Mouse (Mus musculus) heart, postnatal 0 days (tissue): ENCODE measurements around the gene Wdr18. TPM values are rescaled to one million over a fixed set of nuclear protein-coding genes. Genes with fewer than 3 reads are reported as not detected.

Experiments
- ATAC-seq: fragments of 200-750 bp; cut with Nextera tagmentation; 2 replicates; pipeline ENCODE4 v1.8.0; 2017; ENCODE audit warnings: low read depth, moderate number of reproducible peaks, moderate library complexity; ENCODE audit not compliant: insufficient read depth
- DNase-seq: peaks from one replicate; pipeline ENCODE4 v3.0.0-alpha.2; 2016; ENCODE audit warnings: low spot score
- H3K27ac ChIP-seq: fragments of 300-500 bp; sonication (generic); 2 replicates; pipeline ENCODE4 v1.5.1; 2014; ENCODE audit warnings: low read depth, mild to moderate bottlenecking
- H3K27me3 ChIP-seq: fragments of 300-500 bp; sonication (generic); 2 replicates; pipeline ENCODE4 v1.6.1; 2014; ENCODE audit warnings: low read length, mixed read lengths; ENCODE audit not compliant: control insufficient read depth, insufficient read depth
- H3K36me3 ChIP-seq: fragments of 300-500 bp; sonication (generic); replicated peaks from 2 replicates; pipeline ENCODE4 v1.6.1; 2014; ENCODE audit warnings: low read length, mixed read lengths; ENCODE audit not compliant: control insufficient read depth, insufficient read depth
- H3K4me1 ChIP-seq: fragments of 300-500 bp; sonication (generic); 2 replicates; pipeline ENCODE4 v1.6.1; 2014; ENCODE audit warnings: antibody characterized with exemption; ENCODE audit not compliant: control insufficient read depth, insufficient read depth
- H3K4me2 ChIP-seq: fragments of 300-500 bp; sonication (generic); 2 replicates; pipeline ENCODE4 v1.6.1; 2014; ENCODE audit warnings: low read depth, mild to moderate bottlenecking, low read length, moderate library complexity
- H3K4me3 ChIP-seq: fragments of 300-500 bp; sonication (generic); 2 replicates; pipeline ENCODE4 v1.5.1; 2014; ENCODE audit warnings: low read depth, low read length
- H3K9ac ChIP-seq: fragments of 300-500 bp; sonication (generic); replicated peaks from 2 replicates; pipeline ENCODE4 v1.6.1; 2014; ENCODE audit warnings: low read depth, low read length, mixed read lengths
- H3K9me3 ChIP-seq: fragments of 300-500 bp; sonication (generic); replicated peaks from 2 replicates; pipeline ENCODE4 v1.6.1; 2016; ENCODE audit warnings: low read length; ENCODE audit not compliant: control insufficient read depth
- CTCF ChIP-seq: IDR thresholded peaks from 2 replicates; pipeline ENCODE4 v1.5.1; 2016; ENCODE audit warnings: antibody characterized with exemption, control low read depth, low read depth
- EP300 ChIP-seq: IDR thresholded peaks from 2 replicates; pipeline ENCODE4 v1.6.1; 2016; ENCODE audit warnings: antibody characterized with exemption, low read depth
- WGBS: fragments of 180-500 bp; shearing (Covaris S2); extraction: QIAGEN DNeasy Blood & Tissue Kit; methylation state at CpG from one replicate; pipeline ENCODE4 v1.1.7; 2014; 5-methylcytosine and 5-hydroxymethylcytosine counted together
- polyA plus RNA-seq: library from polyadenylated mRNA; unstranded; fragments of >200 nt; fragmentation: Nextera tagmentation; extraction: Ambion mirVana; gene quantifications from 2 replicates; pipeline ENCODE4 v1.2.1, GENCODE M21; 2015
- total RNA-seq: library from RNA; depleted of rRNA; stranded (reverse); fragments of >200 nt; gene quantifications from 2 replicates; pipeline ENCODE4 v1.2.3, GENCODE M21; 2014; ENCODE audit warnings: low replicate concordance

The Wdr18 gene
- total and polyA plus RNA-seq, 2 experiments from 2014 or later, result 51.5 to 54.3 TPM

DNA sequence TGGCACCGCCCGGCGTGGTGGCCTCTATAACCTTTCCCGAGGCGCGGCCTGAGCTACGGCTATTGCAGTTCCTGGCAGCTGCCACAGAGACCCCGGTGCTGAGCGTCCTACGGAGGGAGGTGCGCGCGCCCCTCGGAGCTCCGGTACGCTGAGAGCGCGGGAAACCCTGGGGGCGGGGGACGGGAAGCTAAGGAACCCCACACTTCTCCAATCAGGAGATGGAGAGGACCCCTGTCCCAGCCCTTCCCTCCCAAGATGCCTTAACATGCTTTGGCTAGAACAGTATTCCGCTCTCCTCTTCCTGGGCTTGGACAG lies 11.2 kb downstream of the Wdr18 start:
- WGBS, result 3% methylated on average over 21 of the region's 21 CpGs
- Histone ChIP-seq H3K9me3 (no peaks in the 10 kb centered on the region), H3K27me3 (peaks cover 28% of the 10 kb centered on the region), H3K9ac (peak overlapping the region; percentile 30; the same call in 1 of the 2 replicates), H3K4me2 (peak overlapping the region; percentile 59), H3K27ac (no peak overlapping the region), H3K36me3 (peaks cover 37% of the 10 kb centered on the region), H3K4me1 (no peaks in the 10 kb centered on the region), H3K4me3 (peak overlapping the region; percentile 35)
- ATAC-seq (no peak), DNase-seq (no peak)
- no peak for TF ChIP-seq EP300
- no peak for TF ChIP-seq CTCF

- Histone ChIP-seq H3K9ac (no peak overlapping the region), H3K4me2 (no peak overlapping the region), H3K27ac (no peak overlapping the region), H3K27me3 (peaks cover 28% of the 10 kb centered on the region), H3K4me1 (no peaks in the 10 kb centered on the region), H3K9me3 (no peaks in the 10 kb centered on the region), H3K4me3 (no peak overlapping the region), H3K36me3 (peaks cover 37% of the 10 kb centered on the region)
- peak; percentile 16; the same call in 1 of the 2 replicates for ATAC-seq
- no peak for DNase-seq
- WGBS, result 32% methylated on average over 14 of the region's 14 CpGs
- TF ChIP-seq EP300 (no peak), CTCF (no peak)
These were observed 12.9 kb downstream of the Wdr18 start for GRCm38 (mm10) chr10:79972831-79973230.

DNA sequence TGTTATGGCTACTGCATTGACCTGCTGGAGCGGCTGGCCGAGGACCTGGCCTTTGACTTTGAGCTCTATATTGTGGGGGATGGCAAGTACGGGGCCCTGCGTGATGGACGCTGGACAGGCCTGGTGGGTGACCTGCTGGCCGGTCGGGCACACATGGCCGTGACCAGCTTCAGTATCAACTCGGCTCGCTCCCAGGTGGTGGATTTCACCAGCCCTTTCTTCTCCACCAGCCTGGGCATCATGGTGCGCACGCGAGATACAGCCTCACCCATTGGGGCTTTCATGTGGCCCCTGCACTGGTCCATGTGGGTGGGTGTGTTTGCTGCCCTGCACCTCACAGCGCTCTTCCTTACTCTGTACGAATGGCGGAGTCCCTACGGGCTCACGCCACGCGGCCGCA lies 14.1 kb downstream of the Wdr18 start:
- Histone ChIP-seq H3K4me3 (no peak overlapping the region), H3K9me3 (no peaks in the 10 kb centered on the region), H3K27ac (no peak overlapping the region), H3K9ac (no peak overlapping the region), H3K27me3 (peaks cover 28% of the 10 kb centered on the region), H3K4me1 (no peaks in the 10 kb centered on the region), H3K4me2 (no peak overlapping the region), H3K36me3 (peaks cover 46% of the 10 kb centered on the region)
- WGBS, result 90% methylated on average over 21 of the region's 21 CpGs
- TF ChIP-seq CTCF (no peak), EP300 (no peak)
- DNase-seq (no peak), ATAC-seq (no peak)

DNA sequence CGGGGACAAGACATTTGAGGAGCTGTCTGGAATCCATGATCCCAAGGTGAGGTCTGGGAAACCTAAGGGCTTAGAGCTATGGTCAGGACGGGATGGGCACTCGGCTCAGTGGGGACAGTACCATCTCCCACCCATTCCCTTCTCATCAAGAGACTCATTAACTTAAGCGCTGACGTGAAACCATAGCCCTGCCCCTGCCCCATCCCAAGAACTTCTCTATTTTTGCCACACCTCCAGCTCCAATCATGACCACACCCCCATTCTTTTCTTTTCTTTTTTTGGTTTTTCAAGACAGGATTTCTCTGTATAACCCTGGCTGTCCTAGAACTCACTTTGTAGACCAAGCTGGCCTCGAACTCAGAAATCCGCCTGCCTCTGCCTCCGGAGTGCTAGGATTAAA lies 14.7 kb downstream of the Wdr18 start:
- H3K9ac ChIP-seq, result no peak overlapping the region
- ATAC-seq, result no peak
- 87% methylated on average over 8 of the region's 8 CpGs for WGBS
- peaks cover 50% of the 10 kb centered on the region for H3K36me3 ChIP-seq
- DNase-seq, result no peak
- peaks cover 24% of the 10 kb centered on the region for H3K27me3 ChIP-seq
- no peak overlapping the region for H3K4me3 ChIP-seq
- H3K9me3 ChIP-seq, result no peaks in the 10 kb centered on the region
- no peaks in the 10 kb centered on the region for H3K4me1 ChIP-seq
- no peak overlapping the region for H3K27ac ChIP-seq
- TF ChIP-seq EP300 (no peak), CTCF (no peak)
- H3K4me2 ChIP-seq, result no peak overlapping the region

GRCm38 (mm10) chr10:79976071-79976721 lies 16.2 kb downstream of the Wdr18 start:
- H3K27ac ChIP-seq, result no peak overlapping the region

GRCm38 (mm10) chr10:79976722-79977107 lies 16.8 kb downstream of the Wdr18 start:
- TF ChIP-seq EP300 (no peak), CTCF (no peak)

More at GRCm38 (mm10) chr10:79976071-79976721, 16.2 kb downstream of the Wdr18 start:
- ATAC-seq (no peak), DNase-seq (no peak)
- Histone ChIP-seq H3K4me2 (no peak overlapping the region), H3K4me3 (no peak overlapping the region), H3K9me3 (no peaks in the 10 kb centered on the region), H3K27me3 (peaks cover 9% of the 10 kb centered on the region), H3K36me3 (peaks cover 50% of the 10 kb centered on the region), H3K9ac (no peak overlapping the region), H3K4me1 (no peaks in the 10 kb centered on the region)
- TF ChIP-seq EP300 (no peak), CTCF (no peak)
- WGBS, result 88% methylated on average over 28 of the region's 28 CpGs

More at GRCm38 (mm10) chr10:79976722-79977107, 16.8 kb downstream of the Wdr18 start:
- peaks cover 4% of the 10 kb centered on the region; the same call in 1 of the 2 replicates for H3K27me3 ChIP-seq
- no peaks in the 10 kb centered on the region for H3K4me1 ChIP-seq
- no peak overlapping the region for H3K4me3 ChIP-seq
- DNase-seq, result no peak
- peaks cover 50% of the 10 kb centered on the region for H3K36me3 ChIP-seq
- H3K27ac ChIP-seq, result no peak overlapping the region
- 85% methylated on average over 34 of the region's 36 CpGs for WGBS
- H3K9me3 ChIP-seq, result no peaks in the 10 kb centered on the region
- H3K4me2 ChIP-seq, result no peak overlapping the region
- no peak overlapping the region for H3K9ac ChIP-seq
- ATAC-seq, result no peak
